Mouse (Mus musculus): ENCODE results near the gene 1700014D04Rik.
"Not testable (repeated sequence)": the region's sequence is repeated elsewhere in the genome, so short reads cannot be mapped to it uniquely, and the experiment has no call there.

The 1700014D04Rik gene

DNA sequence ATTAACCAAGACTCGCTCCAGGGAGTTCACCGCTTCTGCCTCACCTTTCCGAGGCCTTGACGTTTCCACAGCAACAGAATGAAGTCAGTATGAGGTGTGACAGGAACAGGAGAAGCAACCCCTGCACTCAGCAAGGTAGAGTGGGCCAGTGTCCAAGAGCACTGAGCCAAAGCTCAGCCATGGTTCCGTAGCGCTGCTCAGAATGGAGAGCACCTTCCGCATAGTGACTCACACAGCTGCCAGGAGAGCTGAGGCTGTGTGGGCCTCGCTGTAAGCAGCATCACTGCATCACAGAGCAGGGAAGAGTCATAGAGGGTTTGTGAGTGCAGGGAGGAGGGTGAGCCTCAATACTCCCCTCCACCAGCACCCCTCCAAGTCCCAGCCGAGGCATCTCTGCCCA lies at the start of gene 1700014D04Rik:
Gene 1700014D04Rik, minus strand, starts transcription at position 42 of the 400 bp plus-strand sequence.
- DNase-seq (ENCODE audit: low spot score), result no peak

DNA sequence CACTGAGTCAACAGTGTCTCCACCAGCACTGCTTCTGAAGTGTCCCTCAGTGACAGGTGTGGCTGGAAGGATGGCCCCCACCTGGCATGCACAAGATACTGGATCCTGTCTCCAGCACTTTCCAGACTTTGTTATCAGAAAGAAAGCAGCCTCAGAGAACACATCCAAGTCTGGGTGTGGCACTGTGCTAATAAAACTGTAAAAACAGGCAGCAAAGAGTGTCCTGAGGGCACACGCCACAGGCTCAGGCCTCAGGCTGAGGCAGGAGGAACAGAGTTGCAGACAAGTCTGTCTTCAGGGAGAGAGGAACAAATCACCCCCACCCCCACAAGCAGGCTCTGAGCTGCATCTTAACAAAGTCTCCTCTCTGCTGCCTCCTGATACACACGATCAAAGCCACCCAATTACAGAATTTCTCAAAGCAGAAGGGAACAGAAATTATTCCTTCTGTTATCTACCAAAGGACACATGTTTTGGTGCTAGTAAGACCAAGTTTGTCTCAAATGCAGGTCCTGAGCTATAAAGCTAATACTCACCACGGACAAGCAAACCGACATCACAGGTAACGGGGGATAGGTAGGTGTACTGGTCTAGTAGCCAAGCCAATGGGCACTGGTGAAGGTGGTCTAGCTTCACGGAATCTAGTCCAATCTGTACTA lies 49.4 kb upstream of the 1700014D04Rik start:
- DNase-seq (ENCODE audit: low spot score), result no peak

DNA sequence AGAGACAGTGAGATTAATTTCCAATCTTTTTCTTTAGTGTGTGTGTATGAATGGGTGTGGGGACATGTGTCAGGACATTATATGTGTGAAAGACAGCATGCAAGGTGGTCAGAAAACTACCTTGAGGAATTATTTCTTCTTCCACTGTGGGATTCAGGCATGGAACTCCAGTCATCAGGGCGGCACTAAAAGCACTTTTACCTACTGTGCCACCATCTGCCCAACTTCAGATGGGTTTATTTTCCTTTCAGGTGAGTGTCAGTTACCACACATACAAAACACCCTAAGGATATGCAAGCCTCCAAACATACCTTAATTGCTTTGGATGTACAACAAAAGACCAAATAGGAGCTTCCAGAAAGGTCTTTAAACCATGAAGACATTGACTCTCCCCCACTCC lies 48.2 kb upstream of the 1700014D04Rik start:
- no peak for DNase-seq (ENCODE audit: low spot score)

DNA sequence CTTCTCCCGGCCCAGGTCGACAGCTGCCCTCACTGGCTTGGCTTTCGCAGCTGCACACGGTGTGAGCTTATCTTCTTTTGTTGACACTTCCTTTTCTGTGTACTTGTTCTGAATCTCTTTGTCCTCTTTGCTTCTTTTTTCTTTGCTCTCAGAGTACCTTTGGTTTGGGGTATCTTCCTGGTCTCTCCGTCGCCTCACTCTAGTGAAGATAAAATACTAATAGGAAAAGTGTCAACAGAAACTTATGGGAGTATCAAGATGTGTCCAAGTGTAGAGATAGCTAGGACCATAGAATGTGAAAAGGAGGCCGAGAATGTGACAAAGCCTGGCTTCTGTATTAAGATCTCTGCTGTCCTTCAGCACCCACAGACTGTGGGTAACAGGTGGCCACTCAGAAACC lies 35.6 kb upstream of the 1700014D04Rik start, which contains the start of gene Gm49354:
Gene Gm49354, minus strand, starts transcription at position 101 of the 400 bp plus-strand sequence.
- no peak for DNase-seq (ENCODE audit: low spot score)

DNA sequence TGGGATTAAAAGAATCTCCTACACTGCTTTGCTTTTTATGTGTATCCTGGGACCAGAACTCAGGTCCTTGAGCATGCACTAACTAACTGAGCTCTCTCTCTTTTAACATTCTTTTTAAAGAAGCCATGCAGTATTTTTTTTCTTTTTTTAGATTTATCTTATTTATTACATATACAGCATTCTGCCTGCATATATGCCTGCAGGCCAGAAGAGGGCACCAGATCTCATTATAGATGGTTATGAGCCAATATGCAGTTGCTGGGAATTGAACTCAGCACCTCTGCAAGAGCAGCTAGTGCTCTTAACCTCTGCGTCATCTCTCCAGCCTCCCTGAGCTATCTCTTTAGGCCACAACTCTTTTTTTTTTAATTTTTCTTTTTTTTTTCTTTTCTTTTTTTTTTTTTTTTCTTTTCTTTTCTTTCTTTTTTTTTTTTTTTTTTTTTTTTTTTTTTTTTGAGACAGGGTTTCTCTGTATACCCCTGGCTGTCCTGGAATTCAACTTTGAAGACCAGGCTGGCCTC lies 33.3 kb upstream of the 1700014D04Rik start:
- DNase-seq (ENCODE audit: low spot score), result not testable (repeated sequence)

DNA sequence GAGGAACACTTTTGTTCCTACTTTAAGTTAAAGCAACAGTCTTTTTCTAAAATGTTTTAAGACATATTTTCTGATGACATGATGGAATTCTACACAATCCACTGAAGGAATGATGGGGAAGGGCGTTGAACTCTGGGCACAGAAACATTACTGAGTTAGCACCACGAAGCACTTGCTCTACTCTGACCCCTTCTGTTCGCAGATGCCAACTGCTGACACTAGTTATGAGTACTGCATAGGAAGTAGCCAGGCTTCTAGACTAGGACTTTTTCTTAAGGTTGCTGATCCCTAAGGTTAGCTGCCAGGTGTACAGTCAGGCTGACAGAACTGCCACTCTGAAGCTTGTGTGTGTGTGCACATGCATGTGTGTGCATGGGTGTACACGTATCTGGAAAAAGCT lies 32.7 kb upstream of the 1700014D04Rik start:
- peak; percentile 21 for DNase-seq (ENCODE audit: low spot score)

DNA sequence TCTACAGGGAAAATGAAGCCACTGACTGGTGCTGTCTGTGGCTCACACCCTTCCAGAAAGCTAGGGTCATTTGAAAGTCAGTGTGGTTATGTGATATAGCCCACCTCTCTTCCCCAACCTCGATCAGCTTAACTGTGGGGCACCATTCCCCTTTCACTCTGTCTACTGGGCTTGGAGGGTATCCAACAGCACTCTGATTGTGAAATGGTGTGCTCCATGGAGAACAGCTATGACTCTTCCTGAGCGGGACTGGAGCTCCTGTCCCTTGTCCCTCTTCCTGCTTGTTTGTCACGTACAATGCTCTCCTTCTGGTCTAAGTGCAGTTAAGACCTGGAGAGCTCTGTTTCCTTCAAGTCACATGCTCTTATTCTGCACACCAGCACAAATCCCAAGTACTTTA lies 28.6 kb upstream of the 1700014D04Rik start:
- DNase-seq (ENCODE audit: low spot score), result no peak

DNA sequence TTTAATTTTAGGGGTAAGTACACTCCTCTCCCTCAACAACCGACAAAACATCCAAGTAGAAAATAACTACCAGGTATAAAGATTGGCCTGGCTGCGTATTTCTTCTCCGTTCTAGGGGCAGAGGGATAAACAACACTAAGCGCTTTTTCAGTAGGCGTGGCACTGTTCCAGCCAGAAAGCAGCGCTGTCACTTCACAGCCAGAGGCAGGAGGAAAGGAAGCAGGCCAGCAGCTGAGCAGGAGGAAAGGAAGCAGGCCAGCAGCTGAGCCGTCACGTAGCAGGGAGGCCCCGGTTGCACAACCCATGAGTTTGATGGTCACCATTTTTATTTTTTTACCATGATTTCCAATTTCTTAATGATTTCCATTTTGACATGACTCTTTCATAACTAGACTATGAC lies 24.7 kb upstream of the 1700014D04Rik start:
- DNase-seq (ENCODE audit: low spot score), result peak; percentile 51

DNA sequence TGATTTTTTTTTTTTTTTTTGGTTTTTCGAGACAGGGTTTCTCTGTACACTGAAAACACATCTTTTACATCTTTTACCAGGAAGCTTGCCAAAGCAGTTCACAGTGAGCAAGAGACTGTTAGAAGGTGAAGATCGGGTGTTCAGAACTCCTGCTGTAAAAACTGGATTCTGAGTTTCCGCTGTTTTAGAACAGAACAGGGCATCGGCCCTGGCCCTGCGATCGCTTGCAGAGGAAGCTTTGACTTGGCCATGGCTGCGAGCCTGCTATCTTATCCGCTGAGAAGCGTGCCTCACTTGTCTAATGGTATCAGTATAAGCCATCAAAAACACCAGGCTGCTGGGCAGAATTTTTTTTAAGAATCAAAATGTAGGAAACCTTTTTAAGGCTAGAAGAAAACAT lies 24.3 kb upstream of the 1700014D04Rik start:
- DNase-seq (ENCODE audit: low spot score), result peak; percentile 3

DNA sequence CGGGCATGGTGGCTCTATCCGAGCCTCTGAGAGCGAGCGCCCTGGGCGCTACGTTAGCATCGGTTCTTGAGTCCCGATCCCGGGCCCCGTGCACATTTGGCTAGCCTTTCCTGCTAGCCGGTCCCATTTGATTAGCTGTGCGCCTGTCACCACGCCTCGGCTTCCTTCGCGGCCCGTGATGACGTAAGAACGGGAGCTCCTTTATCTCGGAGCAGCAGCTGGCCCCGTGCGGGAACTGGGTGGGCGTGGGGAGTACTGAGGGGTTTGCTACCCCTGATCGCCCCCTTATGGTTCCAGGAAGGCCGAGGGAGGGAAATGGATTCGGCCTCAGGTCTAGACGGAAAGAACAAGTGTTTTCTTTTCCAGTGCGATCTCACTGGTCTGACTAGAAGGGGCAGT lies 23.6 kb upstream of the 1700014D04Rik start:
- DNase-seq (ENCODE audit: low spot score), result peak; percentile 85

DNA sequence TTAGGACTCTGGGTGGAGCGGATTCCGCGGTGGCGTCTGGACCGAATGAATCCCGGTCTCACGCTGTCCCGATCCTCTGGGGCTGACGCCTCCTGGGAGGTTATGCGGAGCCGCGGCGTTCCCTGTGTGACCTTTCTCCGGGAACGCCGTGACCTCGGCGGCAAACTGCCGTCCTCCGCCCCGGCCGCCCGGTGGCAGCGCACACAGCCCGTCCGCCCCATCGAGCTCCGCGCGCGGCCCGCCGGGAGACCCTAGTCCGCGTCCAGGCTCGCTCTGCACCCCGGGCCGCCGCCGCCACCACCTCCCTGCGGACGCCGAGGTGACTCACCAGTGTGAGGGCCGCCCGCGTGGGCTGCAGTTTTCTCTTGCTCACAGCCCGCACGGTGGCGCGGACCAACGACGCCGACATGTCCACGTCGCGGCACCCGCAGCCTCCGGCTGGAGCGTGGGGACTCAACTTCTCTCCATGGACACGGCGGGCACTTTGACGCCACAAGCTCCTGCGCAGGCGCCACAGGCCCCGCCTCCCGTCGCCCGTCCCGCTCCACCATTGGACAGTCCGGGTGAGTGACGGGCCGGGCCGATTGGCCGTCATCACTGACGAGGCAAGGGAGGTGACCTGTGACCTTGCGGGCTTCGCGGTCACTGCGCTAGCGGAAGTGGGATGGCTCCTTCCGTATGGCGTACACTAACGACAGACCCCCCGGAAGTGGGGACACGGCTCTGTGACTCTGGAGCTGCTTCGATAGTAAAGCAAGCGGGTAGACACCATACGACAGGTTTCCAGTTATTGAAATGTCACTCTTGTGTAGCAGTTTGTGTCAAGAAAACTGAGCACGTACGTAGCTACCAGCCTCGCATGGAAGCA lies 23.0 kb upstream of the 1700014D04Rik start, which contains the start of gene Isca1:
Gene Isca1, minus strand, starts transcription at position 515 of the 868 bp plus-strand sequence.
- peak; percentile 100 for DNase-seq (ENCODE audit: low spot score)

DNA sequence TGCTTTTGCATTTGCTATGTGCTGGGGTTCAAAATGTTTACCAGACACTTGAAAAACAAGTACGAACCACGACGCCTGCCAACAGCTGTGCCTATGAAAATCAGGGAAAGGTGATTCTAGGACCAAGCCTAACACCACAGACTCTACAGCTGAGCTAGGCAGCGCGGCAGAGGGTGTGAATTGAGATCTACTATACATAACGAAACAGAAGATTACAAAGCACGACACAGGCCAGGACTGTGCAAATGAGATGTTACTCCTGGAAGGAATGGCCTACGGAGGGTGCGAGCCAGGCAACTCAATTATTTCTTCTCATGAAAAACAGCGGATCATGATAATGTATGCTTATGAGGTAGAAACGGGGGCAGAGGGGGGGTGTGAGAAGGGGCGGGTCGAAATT lies 22.0 kb upstream of the 1700014D04Rik start:
- no peak for DNase-seq (ENCODE audit: low spot score)

DNA sequence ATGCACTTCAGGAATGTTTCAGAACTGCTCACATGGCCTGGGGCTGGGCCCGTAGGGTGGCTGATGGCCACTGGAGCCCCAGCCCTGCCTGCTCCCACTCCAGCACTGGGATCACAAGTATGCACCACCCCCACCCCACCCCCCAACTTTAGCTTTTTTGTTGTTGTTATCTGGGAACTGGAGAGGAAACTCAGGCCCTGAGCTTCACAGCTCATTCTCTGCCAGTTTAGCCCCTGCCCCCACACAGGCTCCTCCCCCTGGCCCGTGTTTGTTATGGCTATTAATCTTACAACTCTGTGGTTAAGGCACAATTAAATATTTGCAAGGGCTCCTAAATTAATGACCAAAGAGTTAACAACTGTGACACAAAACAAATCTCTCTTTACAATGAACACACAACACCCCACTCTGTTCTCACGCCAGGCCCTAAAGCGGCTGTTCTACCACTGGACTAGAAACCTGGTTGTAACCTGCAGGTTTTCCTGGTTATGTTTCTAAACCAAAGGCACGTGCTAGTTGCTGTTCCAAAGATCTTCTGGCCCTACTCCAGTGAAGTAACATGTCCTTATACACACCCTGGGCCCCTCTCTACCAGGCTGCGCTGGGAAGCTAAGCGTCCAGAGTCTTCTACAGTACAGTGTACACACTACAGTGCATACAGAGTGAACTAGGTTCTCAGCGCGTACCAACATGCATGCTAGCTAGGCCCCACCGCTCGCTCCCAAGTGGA lies 20.4 kb upstream of the 1700014D04Rik start:
- DNase-seq (ENCODE audit: low spot score), result no peak

DNA sequence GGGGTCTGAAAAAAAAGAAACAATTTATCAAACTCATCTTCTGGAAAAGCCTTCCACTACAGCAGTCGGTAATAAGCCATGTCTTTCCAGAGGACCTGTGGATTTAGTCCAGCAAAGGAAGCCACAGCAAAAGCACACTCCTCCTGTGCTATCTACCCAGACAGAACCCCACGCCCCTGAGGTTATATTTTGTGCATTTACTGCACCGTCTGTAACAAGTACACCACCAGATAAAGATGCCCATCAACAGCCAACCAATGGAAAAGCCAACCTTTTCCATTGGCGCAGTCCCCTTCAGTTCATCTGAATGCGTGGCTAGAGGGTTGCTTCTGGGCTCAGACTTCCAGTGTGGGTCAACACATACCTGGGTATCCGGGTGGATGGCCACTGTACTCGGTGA lies 16.2 kb upstream of the 1700014D04Rik start:
- DNase-seq (ENCODE audit: low spot score), result no peak

DNA sequence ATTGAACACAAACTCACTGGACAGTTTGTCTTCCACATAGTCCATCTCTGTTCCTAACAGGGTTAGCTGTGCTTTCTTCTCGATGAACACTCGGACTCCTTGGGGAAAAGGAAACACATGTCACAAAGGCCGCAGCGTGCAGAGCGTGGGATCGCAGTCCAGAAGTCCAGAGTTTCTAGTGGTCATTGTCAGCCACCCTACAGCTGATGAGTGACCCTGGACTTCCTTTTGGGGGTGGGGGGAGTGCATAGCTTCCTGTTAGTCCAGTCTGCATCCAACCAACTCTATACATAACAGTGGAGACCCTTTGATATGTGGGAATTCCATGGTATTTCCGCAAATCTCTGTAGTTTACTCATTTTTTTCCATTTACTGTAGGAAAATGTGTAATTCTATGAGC lies 10.4 kb upstream of the 1700014D04Rik start:
- DNase-seq (ENCODE audit: low spot score), result no peak

DNA sequence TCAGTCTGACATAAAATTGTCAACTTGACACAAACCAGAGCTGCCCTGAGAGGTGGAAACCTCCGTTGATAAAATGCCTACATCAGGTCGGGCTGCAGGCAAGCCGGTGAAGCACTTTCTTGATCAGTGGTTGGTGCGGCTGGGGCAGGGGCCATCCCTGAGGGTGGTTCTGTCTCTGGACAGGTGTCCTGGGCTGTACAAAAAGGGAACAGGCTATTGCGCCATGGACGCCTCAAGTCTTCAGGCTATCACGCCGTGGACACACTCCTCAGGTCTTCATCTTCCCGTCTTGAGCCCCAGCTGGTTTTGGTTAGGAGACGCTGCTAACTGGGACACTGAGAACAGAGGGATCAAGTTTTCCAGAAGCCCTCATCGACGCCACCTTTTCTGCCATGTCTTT lies 3.8 kb upstream of the 1700014D04Rik start:
- no peak for DNase-seq (ENCODE audit: low spot score)

DNA sequence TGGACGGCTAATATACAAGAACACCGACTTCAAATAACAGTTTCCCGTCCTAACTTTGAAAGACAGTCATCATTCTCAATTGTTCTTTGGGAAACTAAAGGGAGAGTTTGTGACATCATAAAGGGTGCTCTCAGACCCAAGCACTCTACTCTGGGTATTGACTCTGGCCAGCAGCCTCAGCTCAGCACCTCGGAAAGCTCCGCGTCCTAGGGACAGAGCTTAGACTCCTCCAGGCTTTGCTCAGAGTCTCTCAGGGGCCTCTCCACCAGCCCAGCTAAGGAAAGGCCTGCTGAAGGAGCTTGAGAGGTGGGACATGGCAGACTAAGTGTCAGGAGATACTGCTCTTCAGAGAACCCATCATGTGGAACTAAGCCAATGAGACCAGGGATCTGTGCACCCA lies 388 bp downstream of the 1700014D04Rik start:
- no peak for DNase-seq (ENCODE audit: low spot score)

DNA sequence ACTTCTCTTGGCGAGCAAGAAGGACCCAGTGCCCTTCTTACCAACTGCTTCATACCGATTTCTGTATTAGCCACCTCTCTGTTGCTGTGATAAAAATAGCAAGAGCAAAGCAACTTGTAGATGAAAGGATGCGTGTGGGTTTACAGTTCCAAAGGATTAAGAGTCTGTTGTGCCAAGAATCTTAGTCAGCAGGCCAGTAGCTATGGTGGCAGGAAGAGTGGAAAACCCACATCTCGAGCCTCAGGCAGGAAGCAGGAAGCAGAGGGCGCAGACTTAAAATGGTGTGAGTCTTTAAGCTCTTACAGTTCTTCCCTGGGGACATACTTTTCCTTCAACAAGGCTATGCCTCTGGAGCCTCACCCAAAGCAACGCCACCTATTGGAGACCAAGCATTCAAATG lies 1.1 kb downstream of the 1700014D04Rik start:
- DNase-seq (ENCODE audit: low spot score), result no peak

DNA sequence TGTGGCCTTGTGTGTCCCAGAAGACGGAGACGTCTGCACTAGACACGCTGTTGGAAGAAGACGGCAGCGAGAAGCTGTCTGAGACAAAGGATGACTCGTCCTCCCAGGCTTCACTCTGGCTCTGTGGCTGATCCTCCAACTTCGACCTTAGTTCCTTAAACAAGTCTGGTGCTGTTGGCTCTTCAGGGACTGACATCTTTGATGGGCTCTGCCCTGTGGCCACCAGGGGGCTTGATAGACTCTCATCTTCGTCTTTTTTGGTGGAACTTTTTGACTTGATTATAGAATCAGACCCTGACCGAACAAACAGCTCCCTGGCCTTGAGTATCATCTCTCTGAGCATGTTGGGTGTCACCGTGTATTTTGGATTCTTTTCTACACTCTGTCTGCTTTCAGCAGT lies 4.9 kb downstream of the 1700014D04Rik start:
- DNase-seq (ENCODE audit: low spot score), result no peak

DNA sequence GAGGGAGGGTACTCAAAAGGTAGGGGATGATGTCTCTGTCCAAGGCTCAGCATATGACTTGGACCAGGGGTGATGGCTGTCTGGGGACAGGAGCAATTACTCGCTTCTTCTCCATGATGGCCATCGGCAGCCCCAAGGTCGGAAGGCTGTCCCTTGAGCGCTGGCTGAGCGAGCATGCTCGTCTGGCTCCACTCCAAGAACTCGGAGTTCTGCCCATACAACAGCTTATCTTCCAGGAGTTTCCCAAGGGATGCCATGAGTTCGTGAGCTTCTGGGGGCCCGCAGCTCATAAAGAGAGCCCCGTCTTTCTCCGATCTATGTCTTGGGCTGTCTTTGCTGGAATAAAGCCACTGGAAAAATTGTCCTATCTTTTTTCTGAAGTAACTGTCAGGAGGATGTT lies 5.5 kb downstream of the 1700014D04Rik start:
- no peak for DNase-seq (ENCODE audit: low spot score)

DNA sequence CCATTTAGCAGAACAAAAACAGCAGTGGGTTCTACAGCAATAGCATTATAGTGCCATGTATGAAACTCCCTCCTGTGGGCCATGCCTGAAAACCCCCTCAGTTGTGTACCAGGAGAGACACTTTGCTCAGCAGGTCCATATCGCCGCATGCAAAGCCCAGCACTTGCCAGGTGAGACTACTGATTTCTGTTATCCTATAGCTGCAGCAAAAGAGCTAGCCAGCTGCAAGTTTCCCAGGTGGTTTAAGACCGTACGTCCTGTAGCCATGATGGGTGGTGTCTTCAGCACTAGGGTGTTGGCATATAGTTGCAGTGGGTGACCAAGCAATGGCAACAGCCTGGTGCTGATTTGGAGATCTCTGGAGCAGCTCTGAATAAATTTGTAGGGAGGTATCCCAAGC lies 7.2 kb downstream of the 1700014D04Rik start:
- no peak for DNase-seq (ENCODE audit: low spot score)

DNA sequence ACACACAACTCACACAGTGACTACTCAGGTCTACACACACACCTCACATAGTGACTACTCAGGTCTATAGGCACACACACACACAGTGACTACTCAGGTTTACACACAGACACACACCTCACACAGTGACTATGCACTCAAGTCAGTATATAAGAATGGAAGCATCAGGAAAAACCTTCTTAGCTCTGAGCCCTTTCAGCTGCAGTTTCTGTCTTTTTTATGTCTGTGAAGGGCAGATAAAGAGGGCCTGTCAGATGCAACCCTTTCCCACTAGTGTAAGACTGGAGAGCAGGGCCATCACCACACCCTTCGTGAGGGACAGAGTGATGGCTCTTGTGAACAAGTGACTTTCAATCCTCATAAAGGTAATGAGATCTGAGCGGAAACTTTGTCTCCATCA lies 8.1 kb downstream of the 1700014D04Rik start:
- DNase-seq (ENCODE audit: low spot score), result no peak

Measured in T-cell, adult 2 months (primary cell).